Mouse (Mus musculus) intestine, postnatal 0 days (tissue): Measurements from ENCODE around the gene Raf1. TPM values are rescaled to one million over a fixed set of nuclear protein-coding genes. Genes with fewer than 3 reads are reported as not detected.

Experiments used
- ATAC-seq: fragments of 200-750 bp; cut with Nextera tagmentation; 2 replicates; pipeline ENCODE4 v1.8.0; 2017; ENCODE audit warnings: mild to moderate bottlenecking, moderate TSS enrichment, moderate library complexity
- H3K27ac ChIP-seq: fragments of 300-500 bp; sonication (generic); 2 replicates; pipeline ENCODE4 v1.5.1; 2014; ENCODE audit warnings: mild to moderate bottlenecking, low read depth, low read length, moderate library complexity
- H3K27me3 ChIP-seq: fragments of 300-500 bp; sonication (generic); replicated peaks from 2 replicates; pipeline ENCODE4 v1.6.1; 2014; ENCODE audit warnings: low read length, mixed read lengths; ENCODE audit not compliant: control insufficient read depth, insufficient read depth
- H3K36me3 ChIP-seq: fragments of 300-500 bp; sonication (generic); 2 replicates; pipeline ENCODE4 v1.6.1; 2014; ENCODE audit warnings: mild to moderate bottlenecking, moderate library complexity; ENCODE audit not compliant: control insufficient read depth, insufficient read depth
- H3K4me1 ChIP-seq: fragments of 300-500 bp; sonication (generic); replicated peaks from 2 replicates; pipeline ENCODE4 v1.6.1; 2014; ENCODE audit warnings: antibody characterized with exemption, low read length, mixed read lengths; ENCODE audit not compliant: control insufficient read depth, insufficient read depth
- H3K4me2 ChIP-seq: fragments of 300-500 bp; sonication (generic); replicated peaks from 2 replicates; pipeline ENCODE4 v1.6.1; 2014; ENCODE audit warnings: low read depth, mild to moderate bottlenecking, moderate library complexity
- H3K4me3 ChIP-seq: fragments of 300-500 bp; sonication (generic); 2 replicates; pipeline ENCODE4 v1.5.1; 2014; ENCODE audit warnings: low read depth, low read length
- H3K9ac ChIP-seq: fragments of 300-500 bp; sonication (generic); 2 replicates; pipeline ENCODE4 v1.6.1; 2014; ENCODE audit warnings: mild to moderate bottlenecking, low read depth, low read length
- H3K9me3 ChIP-seq: fragments of 300-500 bp; sonication (generic); 2 replicates; pipeline ENCODE4 v1.6.1; 2016; ENCODE audit warnings: mixed run types; ENCODE audit not compliant: control insufficient read depth
- CTCF ChIP-seq: sonication (generic); IDR thresholded peaks from 2 replicates; pipeline ENCODE4 v1.5.1; 2016; ENCODE audit warnings: low read depth, mild to moderate bottlenecking, control low read depth, antibody characterized with exemption, moderate library complexity
- WGBS: fragments of 180-500 bp; shearing (Covaris S2); extraction: QIAGEN DNeasy Blood & Tissue Kit; methylation state at CpG from one replicate; pipeline ENCODE4 v1.1.7; 2014; 5-methylcytosine and 5-hydroxymethylcytosine counted together
- polyA plus RNA-seq: library from polyadenylated mRNA; unstranded; fragments of >200 nt; fragmentation: Nextera tagmentation; extraction: Ambion mirVana; gene quantifications from 2 replicates; pipeline ENCODE4 v1.2.1, GENCODE M21; 2015

The Raf1 gene
- polyA plus RNA-seq, 1 experiment from 2014 or later = 66.4 TPM

GRCm38 (mm10) chr6:115574171-115574570 lies 102.3 kb downstream of the Raf1 start:
- Histone ChIP-seq H3K4me1 (no peaks in the 10 kb centered on the region), H3K9ac (no peak overlapping the region), H3K27ac (no peak overlapping the region), H3K4me3 (no peak overlapping the region), H3K9me3 (no peaks in the 10 kb centered on the region), H3K36me3 (peaks cover 41% of the 10 kb centered on the region), H3K4me2 (no peak overlapping the region), H3K27me3 (no peaks in the 10 kb centered on the region)
- ATAC-seq = no peak
- 92% methylated on average over 7 of the region's 7 CpGs for WGBS
- no peak for TF ChIP-seq CTCF

Other genes starting within 250 kb of the Raf1 start
- 5.8 and 6.3 TPM in 2 replicates for gene Tsen2, start 132.0 kb downstream of the Raf1 start, polyA plus RNA-seq
- gene Mkrn2os, start 84.1 kb downstream of the Raf1 start, polyA plus RNA-seq = 107 and 108 TPM in 2 replicates
- gene Mkrn2, start 74.7 kb downstream of the Raf1 start, polyA plus RNA-seq = 13.4 and 14.5 TPM in 2 replicates
- gene Tmem40, start 85.8 kb upstream of the Raf1 start, polyA plus RNA-seq = 0.17 and 0.43 TPM in 2 replicates
- 2.2 and 2.4 TPM in 2 replicates for gene Cand2, start 97.9 kb upstream of the Raf1 start, polyA plus RNA-seq
- gene Rpl32, start 132.1 kb upstream of the Raf1 start, polyA plus RNA-seq = 1,370 and 1,375 TPM in 2 replicates
- 0.05 and 0.18 TPM in 2 replicates for gene Efcab12, start 161.8 kb upstream of the Raf1 start, polyA plus RNA-seq
- 3.4 and 3.5 TPM in 2 replicates for gene Mbd4, start 176.7 kb upstream of the Raf1 start, polyA plus RNA-seq
- gene Ift122, start 176.8 kb upstream of the Raf1 start, polyA plus RNA-seq = 3.0 and 3.1 TPM in 2 replicates